Mouse (Mus musculus) intestine, embryonic 15.5 days (tissue): ENCODE data around the gene Gfra1. TPM values are rescaled to one million over a fixed set of nuclear protein-coding genes. Genes with fewer than 3 reads are reported as not detected.

Experiments used
- ATAC-seq: fragments of 200-750 bp; cut with Nextera tagmentation; 2 replicates; pipeline ENCODE4 v1.8.0; 2017; ENCODE audit warnings: moderate TSS enrichment, moderate library complexity
- H3K27ac ChIP-seq: fragments of 300-500 bp; sonication (generic); 2 replicates; pipeline ENCODE4 v1.5.1; 2015; ENCODE audit warnings: mild to moderate bottlenecking, inconsistent platforms
- H3K27me3 ChIP-seq: fragments of 300-500 bp; sonication (generic); replicated peaks from 2 replicates; pipeline ENCODE4 v1.6.1; 2015; ENCODE audit warnings: inconsistent platforms
- H3K36me3 ChIP-seq: fragments of 300-500 bp; sonication (generic); 2 replicates; pipeline ENCODE4 v1.6.1; 2015; ENCODE audit warnings: inconsistent platforms
- H3K4me1 ChIP-seq: fragments of 300-500 bp; sonication (generic); replicated peaks from 2 replicates; pipeline ENCODE4 v1.6.1; 2015; ENCODE audit warnings: inconsistent platforms
- H3K4me2 ChIP-seq: fragments of 300-500 bp; sonication (generic); replicated peaks from 2 replicates; pipeline ENCODE4 v1.6.1; 2015; ENCODE audit warnings: mild to moderate bottlenecking, inconsistent platforms
- H3K4me3 ChIP-seq: fragments of 300-500 bp; sonication (generic); replicated peaks from 2 replicates; pipeline ENCODE4 v1.5.1; 2015; ENCODE audit warnings: inconsistent platforms
- H3K9ac ChIP-seq: fragments of 300-500 bp; sonication (generic); 2 replicates; pipeline ENCODE4 v1.6.1; 2015; ENCODE audit warnings: inconsistent platforms
- H3K9me3 ChIP-seq: fragments of 300-500 bp; sonication (generic); 2 replicates; pipeline ENCODE4 v1.6.1; 2016; ENCODE audit warnings: inconsistent platforms
- WGBS: fragments of 180-500 bp; shearing (Covaris S2); methylation state at CpG from one replicate; pipeline ENCODE4 v1.1.7; 2015; 5-methylcytosine and 5-hydroxymethylcytosine counted together
- polyA plus RNA-seq: library from polyadenylated mRNA; unstranded; fragments of >200 nt; fragmentation: Nextera tagmentation; extraction: Ambion mirVana; gene quantifications from 2 replicates; pipeline ENCODE4 v1.2.1, GENCODE M21; 2015

The Gfra1 gene
- polyA plus RNA-seq, 1 experiment from 2014 or later: 22.3 TPM

- H3K27ac ChIP-seq: no peak overlapping the region
- no peak overlapping the region for H3K4me2 ChIP-seq
- H3K27me3 ChIP-seq: no peaks in the 10 kb centered on the region
- H3K9me3 ChIP-seq: no peaks in the 10 kb centered on the region
- ATAC-seq: no peak
- no peak overlapping the region for H3K9ac ChIP-seq
- no peak overlapping the region for H3K4me3 ChIP-seq
- no peaks in the 10 kb centered on the region for H3K4me1 ChIP-seq
- H3K36me3 ChIP-seq: no peaks in the 10 kb centered on the region
- 77% methylated on average over 14 of the region's 14 CpGs for WGBS
Measured at GRCm38 (mm10) chr19:58309620-58310275, 146.0 kb downstream of the Gfra1 start.

- H3K36me3 ChIP-seq: no peaks in the 10 kb centered on the region
- no peaks in the 10 kb centered on the region for H3K9me3 ChIP-seq
- no peak overlapping the region for H3K27ac ChIP-seq
- H3K4me1 ChIP-seq: no peaks in the 10 kb centered on the region
- ATAC-seq: no peak
- no peak overlapping the region for H3K4me2 ChIP-seq
- WGBS: 83% methylated on average over 7 of the region's 7 CpGs
- no peak overlapping the region for H3K4me3 ChIP-seq
- H3K27me3 ChIP-seq: no peaks in the 10 kb centered on the region
- no peak overlapping the region for H3K9ac ChIP-seq
Measured at GRCm38 (mm10) chr19:58301105-58301504, 154.6 kb downstream of the Gfra1 start.

GRCm38 (mm10) chr19:58297926-58298325 is 157.8 kb downstream of the Gfra1 start:
- no peaks in the 10 kb centered on the region for H3K36me3 ChIP-seq
- H3K27me3 ChIP-seq: no peaks in the 10 kb centered on the region
- no peak overlapping the region for H3K4me3 ChIP-seq
- no peak overlapping the region for H3K4me2 ChIP-seq
- H3K4me1 ChIP-seq: no peaks in the 10 kb centered on the region
- ATAC-seq: no peak
- H3K9me3 ChIP-seq: no peaks in the 10 kb centered on the region
- 61% methylated on average over 2 of the region's 2 CpGs for WGBS
- no peak overlapping the region for H3K27ac ChIP-seq
- H3K9ac ChIP-seq: no peak overlapping the region

- Histone ChIP-seq H3K4me1 (no peaks in the 10 kb centered on the region), H3K27ac (no peak overlapping the region), H3K9ac (no peak overlapping the region), H3K27me3 (no peaks in the 10 kb centered on the region), H3K9me3 (no peaks in the 10 kb centered on the region), H3K36me3 (no peaks in the 10 kb centered on the region), H3K4me2 (no peak overlapping the region), H3K4me3 (no peak overlapping the region)
- WGBS: 46% methylated on average over 7 of the region's 7 CpGs
- no peak for ATAC-seq
Measured at GRCm38 (mm10) chr19:58296842-58297190, 158.9 kb downstream of the Gfra1 start.

GRCm38 (mm10) chr19:58295986-58296841 is 159.5 kb downstream of the Gfra1 start:
- no peaks in the 10 kb centered on the region for H3K36me3 ChIP-seq

GRCm38 (mm10) chr19:58288145-58288544 is 167.6 kb downstream of the Gfra1 start:
- Histone ChIP-seq H3K4me1 (no peaks in the 10 kb centered on the region), H3K27me3 (no peaks in the 10 kb centered on the region), H3K36me3 (no peaks in the 10 kb centered on the region), H3K4me2 (no peak overlapping the region), H3K4me3 (no peak overlapping the region), H3K27ac (no peak overlapping the region), H3K9me3 (no peaks in the 10 kb centered on the region), H3K9ac (no peak overlapping the region)
- ATAC-seq: no peak
- WGBS: 69% methylated on average over 6 of the region's 6 CpGs

More at GRCm38 (mm10) chr19:58295986-58296841, 159.5 kb downstream of the Gfra1 start:
- no peaks in the 10 kb centered on the region for H3K9me3 ChIP-seq
- H3K4me1 ChIP-seq: no peaks in the 10 kb centered on the region
- H3K9ac ChIP-seq: no peak overlapping the region
- H3K27ac ChIP-seq: no peak overlapping the region
- ATAC-seq: no peak
- H3K4me3 ChIP-seq: no peak overlapping the region
- H3K4me2 ChIP-seq: no peak overlapping the region
- WGBS: 78% methylated on average over 14 of the region's 14 CpGs
- no peaks in the 10 kb centered on the region for H3K27me3 ChIP-seq

GRCm38 (mm10) chr19:58275281-58275680 is 180.4 kb downstream of the Gfra1 start:
- Histone ChIP-seq H3K9me3 (no peaks in the 10 kb centered on the region), H3K27ac (no peak overlapping the region), H3K4me2 (no peak overlapping the region), H3K4me1 (no peaks in the 10 kb centered on the region), H3K9ac (no peak overlapping the region), H3K4me3 (no peak overlapping the region), H3K36me3 (no peaks in the 10 kb centered on the region), H3K27me3 (no peaks in the 10 kb centered on the region)
- no peak for ATAC-seq
- 62% methylated on average over 9 of the region's 9 CpGs for WGBS

GRCm38 (mm10) chr19:58271815-58272214 is 183.9 kb downstream of the Gfra1 start:
- Histone ChIP-seq H3K36me3 (no peaks in the 10 kb centered on the region), H3K4me1 (no peaks in the 10 kb centered on the region), H3K9ac (no peak overlapping the region), H3K4me2 (no peak overlapping the region), H3K27me3 (no peaks in the 10 kb centered on the region), H3K9me3 (no peaks in the 10 kb centered on the region), H3K4me3 (no peak overlapping the region), H3K27ac (no peak overlapping the region)
- 83% methylated on average over 8 of the region's 8 CpGs for WGBS
- no peak for ATAC-seq

- H3K9me3 ChIP-seq: no peaks in the 10 kb centered on the region
- H3K9ac ChIP-seq: no peak overlapping the region
- H3K4me3 ChIP-seq: no peak overlapping the region
- no peaks in the 10 kb centered on the region for H3K36me3 ChIP-seq
- H3K27me3 ChIP-seq: no peaks in the 10 kb centered on the region
- H3K4me1 ChIP-seq: no peaks in the 10 kb centered on the region
- H3K4me2 ChIP-seq: no peak overlapping the region
- H3K27ac ChIP-seq: no peak overlapping the region
- WGBS: 69% methylated on average over 5 of the region's 5 CpGs
- ATAC-seq: no peak
Measured at GRCm38 (mm10) chr19:58270778-58271177, 184.9 kb downstream of the Gfra1 start.

- ATAC-seq: no peak
Measured at GRCm38 (mm10) chr19:58268476-58268875, 187.2 kb downstream of the Gfra1 start.

GRCm38 (mm10) chr19:58266600-58266999 is 189.1 kb downstream of the Gfra1 start:
- no peak for ATAC-seq
- no peak overlapping the region for H3K4me2 ChIP-seq
- H3K9ac ChIP-seq: no peak overlapping the region
- H3K9me3 ChIP-seq: no peaks in the 10 kb centered on the region
- H3K4me3 ChIP-seq: no peak overlapping the region
- no peaks in the 10 kb centered on the region for H3K27me3 ChIP-seq
- no peaks in the 10 kb centered on the region for H3K36me3 ChIP-seq
- H3K4me1 ChIP-seq: no peaks in the 10 kb centered on the region
- H3K27ac ChIP-seq: no peak overlapping the region
- WGBS: 65% methylated on average over 7 of the region's 7 CpGs

More at GRCm38 (mm10) chr19:58268476-58268875, 187.2 kb downstream of the Gfra1 start:
- 84% methylated on average over 4 of the region's 4 CpGs for WGBS
- Histone ChIP-seq H3K4me1 (no peaks in the 10 kb centered on the region), H3K4me3 (no peak overlapping the region), H3K4me2 (no peak overlapping the region), H3K9me3 (no peaks in the 10 kb centered on the region), H3K27me3 (no peaks in the 10 kb centered on the region), H3K9ac (no peak overlapping the region), H3K36me3 (no peaks in the 10 kb centered on the region), H3K27ac (no peak overlapping the region)

- Histone ChIP-seq H3K27me3 (no peaks in the 10 kb centered on the region), H3K4me3 (no peak overlapping the region), H3K36me3 (no peaks in the 10 kb centered on the region), H3K4me1 (no peaks in the 10 kb centered on the region), H3K9ac (no peak overlapping the region), H3K9me3 (no peaks in the 10 kb centered on the region), H3K4me2 (no peak overlapping the region), H3K27ac (no peak overlapping the region)
- WGBS: 65% methylated on average over 8 of the region's 8 CpGs
- ATAC-seq: no peak
Measured at GRCm38 (mm10) chr19:58260934-58261333, 194.8 kb downstream of the Gfra1 start.

GRCm38 (mm10) chr19:58259250-58259649 is 196.5 kb downstream of the Gfra1 start:
- Histone ChIP-seq H3K4me1 (no peaks in the 10 kb centered on the region), H3K4me2 (no peak overlapping the region), H3K27ac (no peak overlapping the region), H3K27me3 (no peaks in the 10 kb centered on the region), H3K36me3 (no peaks in the 10 kb centered on the region), H3K9ac (no peak overlapping the region), H3K4me3 (no peak overlapping the region), H3K9me3 (no peaks in the 10 kb centered on the region)
- WGBS: 48% methylated on average over 2 of the region's 2 CpGs
- ATAC-seq: peak; percentile 49; the same call in 1 of the 2 replicates
